Mouse (Mus musculus) bone marrow macrophage, adult 2 months (primary cell): ENCODE data around the gene Olfr830.
"Not testable (repeated sequence)": the region's sequence is repeated elsewhere in the genome, so short reads cannot be mapped to it uniquely, and the experiment has no call there.

Experiments used
- CTCF ChIP-seq: IDR thresholded peaks from 2 replicates; pipeline ENCODE4 v1.5.1; 2012; ENCODE audit warnings: low read depth, mild to moderate bottlenecking, low read length, moderate library complexity
- POLR2A ChIP-seq: IDR thresholded peaks from 2 replicates; pipeline ENCODE4 v1.6.1; 2012; ENCODE audit warnings: mild to moderate bottlenecking, low read depth, low read length, borderline replicate concordance

- not testable (repeated sequence) for TF ChIP-seq POLR2A, CTCF
Measured at GRCm38 (mm10) chr9:18927921-18928320, 53.4 kb downstream of the Olfr830 start.
